Mouse (Mus musculus) mature B cell (primary cell): ENCODE measurements around the gene Dnaaf5.

ENCODE experiments used
- in situ Hi-C: fragments of 300-500 bp; cut with MboI; formaldehyde crosslinking; loops from 2 replicates; pipeline ENCODE4 v1.14.3; 2019

Gene Dnaaf5

GRCm38 (mm10) chr5:139141326-139141725 lies 8.7 kb upstream of the Dnaaf5 start:
- in situ Hi-C loops = no loop called here

GRCm38 (mm10) chr5:139143890-139144289 lies 6.1 kb upstream of the Dnaaf5 start:
- in situ Hi-C loops = no loop called here

- in situ Hi-C loops = no loop called here
Observed at GRCm38 (mm10) chr5:139145726-139146125, 4.3 kb upstream of the Dnaaf5 start.

- in situ Hi-C loops = no loop called here
Observed at GRCm38 (mm10) chr5:139146476-139147075, 3.4 kb upstream of the Dnaaf5 start.

- in situ Hi-C loops = no loop called here
Observed at GRCm38 (mm10) chr5:139147178-139148078, 2.6 kb upstream of the Dnaaf5 start.

GRCm38 (mm10) chr5:139149006-139149672 lies 884 bp upstream of the Dnaaf5 start:
- in situ Hi-C loops = no loop called here

GRCm38 (mm10) chr5:139150603-139151031 lies 594 bp downstream of the Dnaaf5 start:
- in situ Hi-C loops = no loop called here

- in situ Hi-C loops = no loop called here
Observed at GRCm38 (mm10) chr5:139160899-139161298, 10.9 kb downstream of the Dnaaf5 start.

- in situ Hi-C loops = no loop called here
Observed at GRCm38 (mm10) chr5:139161632-139162031, 11.6 kb downstream of the Dnaaf5 start.

GRCm38 (mm10) chr5:139166781-139167361 lies 16.8 kb downstream of the Dnaaf5 start:
- in situ Hi-C loops = no loop called here

GRCm38 (mm10) chr5:139167548-139167947 lies 17.5 kb downstream of the Dnaaf5 start:
- in situ Hi-C loops = no loop called here

- in situ Hi-C loops = no loop called here
Observed at GRCm38 (mm10) chr5:139171929-139172328, 21.9 kb downstream of the Dnaaf5 start.

- in situ Hi-C loops = no loop called here
Observed at GRCm38 (mm10) chr5:139174141-139174540, 24.1 kb downstream of the Dnaaf5 start.

- in situ Hi-C loops = loop anchor here (5.0 kb wide), 2 partner anchors 103 to 328 kb away; no protein-coding TSS in a partner anchor
Observed at GRCm38 (mm10) chr5:139174556-139175547, 24.8 kb downstream of the Dnaaf5 start.

GRCm38 (mm10) chr5:139178895-139179631 lies 29.0 kb downstream of the Dnaaf5 start:
- in situ Hi-C loops = loop anchor here (5.0 kb wide), 2 partner anchors 107 to 332 kb away; no protein-coding TSS in a partner anchor

GRCm38 (mm10) chr5:139183131-139183530 lies 33.1 kb downstream of the Dnaaf5 start:
- in situ Hi-C loops = no loop called here

- in situ Hi-C loops = no loop called here
Observed at GRCm38 (mm10) chr5:139183601-139184000, 33.6 kb downstream of the Dnaaf5 start.

GRCm38 (mm10) chr5:139184897-139185296 lies 34.9 kb downstream of the Dnaaf5 start:
- in situ Hi-C loops = no loop called here

GRCm38 (mm10) chr5:139189726-139190125 lies 39.7 kb downstream of the Dnaaf5 start:
- in situ Hi-C loops = no loop called here

GRCm38 (mm10) chr5:139190958-139191357 lies 40.9 kb downstream of the Dnaaf5 start:
- in situ Hi-C loops = no loop called here
